Mouse (Mus musculus): ENCODE data around the gene Lsamp. TPM values are rescaled to one million over a fixed set of nuclear protein-coding genes. Genes with fewer than 3 reads are reported as not detected.
"Not testable (repeated sequence)": the region's sequence is repeated elsewhere in the genome, so short reads cannot be mapped to it uniquely, and the experiment has no call there.

Lsamp gene
- total RNA-seq, 2 experiments from 2014 or later = not detected

DNA sequence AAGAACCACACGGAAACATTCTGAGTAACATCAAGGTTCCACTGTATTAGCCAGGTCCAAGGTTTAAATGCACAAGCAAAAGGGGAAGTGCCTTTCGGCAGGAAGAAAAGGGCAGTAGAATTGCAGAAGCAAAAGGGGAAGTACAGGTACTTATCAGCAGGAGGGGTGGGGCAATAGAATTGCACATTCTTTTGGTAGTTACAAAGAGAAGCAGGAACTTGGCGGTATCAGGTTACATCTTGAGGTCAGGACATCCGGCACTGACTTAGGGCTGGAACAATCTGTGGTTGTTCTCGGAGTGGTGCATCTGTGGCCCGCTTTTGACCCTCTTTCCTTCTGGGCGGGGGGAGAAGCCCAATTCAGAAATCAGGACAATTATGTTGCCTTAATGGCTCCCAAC lies 636.9 kb downstream of the Lsamp start:
- not testable (repeated sequence) for ATAC-seq (replicated peaks; ENCODE audit: low FRiP score, low TSS enrichment, poor library complexity, severe bottlenecking)

DNA sequence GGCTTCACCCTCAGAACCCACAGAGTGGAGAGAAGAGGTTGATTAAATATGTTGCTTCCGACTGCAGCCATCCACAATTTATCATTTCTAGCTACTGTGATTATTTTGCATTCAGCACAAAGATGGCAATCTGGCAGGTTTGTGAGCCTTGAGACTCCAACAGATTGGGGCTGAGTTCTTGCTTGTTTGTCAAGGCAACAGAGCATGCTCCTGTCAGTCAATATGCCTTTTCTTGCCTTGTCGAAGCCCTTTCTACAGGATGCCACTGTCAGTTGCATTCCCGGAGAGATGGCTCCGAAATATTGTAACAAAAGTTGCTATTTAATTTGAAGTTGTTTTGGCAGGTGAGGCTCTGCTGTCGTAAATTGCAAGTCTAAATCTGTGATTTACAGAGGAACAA lies 643.0 kb downstream of the Lsamp start:
- no peak for ATAC-seq (replicated peaks; ENCODE audit: low FRiP score, low TSS enrichment, poor library complexity, severe bottlenecking)

DNA sequence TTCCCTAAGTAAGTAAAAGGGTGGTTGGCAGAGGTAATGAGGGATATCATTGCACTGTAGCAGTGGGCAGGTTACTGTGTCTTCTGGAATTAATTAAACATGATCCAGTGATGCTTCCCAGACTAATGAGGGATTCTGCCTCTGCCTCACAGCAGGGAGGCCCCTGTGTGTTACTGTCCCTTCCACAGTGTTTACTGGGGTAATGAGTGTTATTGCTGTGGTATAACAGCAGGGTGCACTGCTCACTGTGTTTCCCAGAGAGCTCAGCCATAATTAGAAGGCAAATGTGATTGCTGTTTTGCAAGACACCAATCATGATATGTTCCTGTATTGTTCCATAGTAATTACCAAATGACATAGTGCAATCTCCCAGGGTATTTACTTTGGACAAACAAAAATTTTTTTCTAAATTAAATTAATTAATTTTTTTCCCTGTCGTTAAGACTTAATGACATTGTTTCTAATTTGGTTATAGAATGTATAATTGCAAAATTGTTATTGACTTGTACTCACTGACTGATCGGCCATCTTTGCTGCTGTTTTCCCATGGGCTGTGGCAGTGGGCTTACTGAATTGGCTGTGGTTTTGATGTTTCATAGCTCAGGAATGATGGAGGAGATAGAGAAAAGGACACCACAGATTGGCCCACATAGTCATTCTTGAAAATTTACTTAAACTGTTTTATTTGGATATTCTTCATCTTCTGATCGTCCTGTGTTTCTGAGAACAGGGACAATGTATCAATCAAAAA lies 655.6 kb downstream of the Lsamp start:
- no peak for ATAC-seq (replicated peaks; ENCODE audit: low FRiP score, low TSS enrichment, poor library complexity, severe bottlenecking)

DNA sequence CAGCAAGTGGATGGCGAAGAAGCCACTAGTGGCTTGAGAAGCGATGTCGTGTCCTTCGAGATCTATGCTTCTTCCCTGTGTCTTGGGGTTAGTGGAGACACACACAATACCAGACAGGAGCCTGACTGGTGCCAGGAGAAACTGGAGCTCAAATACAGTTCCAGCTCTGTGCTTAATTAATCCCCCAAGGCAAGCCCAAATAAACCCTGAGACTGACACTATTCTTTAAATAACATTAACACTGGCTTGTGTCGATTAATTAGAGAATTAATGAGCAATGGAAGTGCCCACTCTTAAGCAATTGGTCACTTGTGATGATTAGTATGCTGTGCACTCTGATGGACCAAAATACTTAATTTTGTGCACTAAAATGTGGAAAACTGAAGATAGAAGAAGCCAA lies 668.6 kb downstream of the Lsamp start:
- no peak for ATAC-seq (replicated peaks; ENCODE audit: low FRiP score, low TSS enrichment, poor library complexity, severe bottlenecking)

DNA sequence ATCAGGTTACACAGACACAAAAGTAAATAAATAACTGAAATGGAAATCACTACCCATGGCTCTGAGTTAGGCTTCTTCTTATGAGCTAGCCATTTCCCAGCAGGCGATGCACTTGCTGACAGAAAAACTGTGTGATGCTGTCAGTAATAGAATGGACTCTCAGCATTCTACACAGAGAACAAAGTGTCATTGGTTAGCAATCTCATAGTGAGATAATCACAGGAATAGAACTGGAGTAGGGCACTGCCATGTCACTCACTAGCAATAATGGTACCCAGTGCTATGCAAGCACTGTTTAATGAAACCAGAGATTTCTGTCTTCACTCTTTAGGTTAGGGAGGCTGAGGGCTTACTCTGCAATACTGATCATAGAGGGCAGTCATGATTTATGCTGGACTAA lies 669.3 kb downstream of the Lsamp start:
- ATAC-seq (replicated peaks; ENCODE audit: low FRiP score, low TSS enrichment, poor library complexity, severe bottlenecking) = no peak

DNA sequence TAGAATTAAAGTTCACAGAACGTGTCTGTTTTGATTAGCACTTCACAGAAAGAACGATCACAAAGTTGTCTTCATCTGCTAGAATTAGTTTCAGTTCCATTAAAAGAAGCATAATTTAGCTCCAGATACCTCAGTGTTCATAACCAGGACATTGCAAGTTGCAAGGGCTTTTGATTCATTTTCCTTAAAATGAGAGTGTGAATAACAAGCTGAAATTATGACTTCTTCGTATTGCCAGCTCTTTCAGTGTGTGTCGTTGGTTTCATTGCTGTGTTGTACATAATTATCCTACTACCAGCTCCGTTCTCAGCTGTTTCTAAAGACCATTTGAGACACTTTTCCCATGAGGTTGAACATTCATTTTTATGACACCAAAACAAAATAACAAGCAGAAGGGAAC lies 672.2 kb downstream of the Lsamp start:
- no peak for ATAC-seq (replicated peaks; ENCODE audit: low FRiP score, low TSS enrichment, poor library complexity, severe bottlenecking)

DNA sequence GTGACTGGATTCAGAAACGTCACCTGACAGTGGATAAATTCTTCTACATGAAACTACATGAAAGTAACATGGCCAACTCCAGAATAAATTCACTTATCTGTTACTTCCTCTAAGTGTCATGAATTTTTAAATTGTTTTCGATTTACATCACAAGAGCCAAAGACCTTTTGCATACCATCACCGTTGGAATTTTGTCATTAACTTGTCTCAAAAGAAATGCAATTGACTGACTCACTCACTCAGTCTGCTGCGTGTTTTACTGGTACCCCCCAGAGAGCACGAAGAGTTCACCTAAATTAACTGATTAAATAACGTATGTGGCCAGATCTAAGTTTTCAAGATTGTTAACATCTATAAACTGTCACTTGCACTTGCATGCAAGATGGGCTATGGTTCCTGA lies 672.7 kb downstream of the Lsamp start:
- no peak for ATAC-seq (replicated peaks; ENCODE audit: low FRiP score, low TSS enrichment, poor library complexity, severe bottlenecking)

DNA sequence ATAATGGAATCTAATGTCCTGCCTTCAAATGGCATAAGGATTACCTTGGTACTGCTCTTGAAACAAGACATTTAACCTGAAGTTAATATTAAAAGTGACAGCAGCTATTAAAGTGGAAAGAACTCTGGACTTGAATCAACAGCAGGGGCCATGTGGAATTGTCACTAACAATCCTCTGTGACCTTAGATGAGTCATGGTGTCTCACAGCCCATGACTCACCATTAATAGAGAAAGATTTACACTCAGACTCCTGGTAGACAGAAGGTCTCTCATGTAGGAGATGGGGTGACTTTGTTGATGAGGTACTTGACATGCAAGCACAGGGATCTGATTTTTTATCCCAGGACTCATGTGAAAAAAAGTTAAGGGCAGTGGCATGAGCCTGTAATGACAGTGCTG lies 701.4 kb downstream of the Lsamp start:
- ATAC-seq (replicated peaks; ENCODE audit: low FRiP score, low TSS enrichment, poor library complexity, severe bottlenecking) = no peak

DNA sequence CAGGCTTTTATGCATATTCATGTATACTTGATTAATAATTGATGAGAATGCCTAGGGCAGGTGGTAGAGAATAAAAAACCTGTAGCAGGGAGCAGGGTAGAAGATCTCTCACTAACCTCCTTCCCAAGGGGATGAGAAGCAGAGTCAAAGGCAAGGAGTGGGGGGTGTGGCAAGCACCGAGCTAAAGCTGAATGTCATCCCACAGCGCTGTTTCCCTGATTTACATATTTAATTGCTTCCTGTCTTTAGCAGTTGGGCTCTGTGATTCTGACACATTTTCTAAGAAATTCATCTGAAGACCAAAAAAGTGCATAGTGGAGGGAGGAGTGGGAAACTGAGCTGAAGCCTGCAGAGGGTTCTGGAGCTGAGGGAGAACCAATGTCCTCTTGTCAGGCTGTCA lies 708.1 kb downstream of the Lsamp start:
- ATAC-seq (replicated peaks; ENCODE audit: low FRiP score, low TSS enrichment, poor library complexity, severe bottlenecking) = no peak

DNA sequence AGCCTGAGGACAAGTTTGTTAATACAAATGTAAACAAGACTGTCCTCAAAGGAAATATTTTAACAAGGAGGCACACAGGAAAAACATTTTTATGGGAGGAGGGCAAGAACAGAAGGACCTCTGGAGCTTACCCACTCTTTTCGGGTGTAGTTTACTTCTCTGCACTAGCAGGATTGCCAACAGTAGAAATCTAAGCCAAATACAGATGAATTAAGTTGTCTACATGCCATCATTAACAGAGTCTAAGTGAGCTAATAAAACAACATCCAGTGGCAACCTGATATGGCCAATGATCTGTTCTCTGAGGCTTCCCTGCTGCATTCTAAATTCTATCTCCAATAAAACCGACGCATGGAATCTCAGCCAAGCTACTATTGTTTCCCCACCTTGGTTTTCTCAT lies 713.1 kb downstream of the Lsamp start:
- no peak for ATAC-seq (replicated peaks; ENCODE audit: low FRiP score, low TSS enrichment, poor library complexity, severe bottlenecking)

DNA sequence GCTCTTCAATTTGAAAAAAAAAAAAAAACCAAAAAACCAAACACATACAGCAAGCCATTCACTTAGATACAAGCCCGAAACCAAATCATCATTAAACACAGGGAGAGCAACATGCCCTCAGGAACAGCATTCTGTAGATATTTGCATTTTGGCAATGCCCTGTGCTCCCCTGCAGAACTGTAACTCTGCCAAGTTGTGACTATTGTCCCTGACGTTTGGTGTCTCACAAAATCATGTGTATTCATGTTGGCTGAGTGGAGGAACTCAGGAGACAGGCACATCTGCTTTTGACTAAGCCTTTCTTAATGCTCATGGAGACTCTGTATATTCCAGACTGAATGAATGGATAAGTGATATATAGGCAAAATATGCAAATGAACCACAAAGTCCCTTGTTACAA lies 724.4 kb downstream of the Lsamp start:
- ATAC-seq (replicated peaks; ENCODE audit: low FRiP score, low TSS enrichment, poor library complexity, severe bottlenecking) = no peak

DNA sequence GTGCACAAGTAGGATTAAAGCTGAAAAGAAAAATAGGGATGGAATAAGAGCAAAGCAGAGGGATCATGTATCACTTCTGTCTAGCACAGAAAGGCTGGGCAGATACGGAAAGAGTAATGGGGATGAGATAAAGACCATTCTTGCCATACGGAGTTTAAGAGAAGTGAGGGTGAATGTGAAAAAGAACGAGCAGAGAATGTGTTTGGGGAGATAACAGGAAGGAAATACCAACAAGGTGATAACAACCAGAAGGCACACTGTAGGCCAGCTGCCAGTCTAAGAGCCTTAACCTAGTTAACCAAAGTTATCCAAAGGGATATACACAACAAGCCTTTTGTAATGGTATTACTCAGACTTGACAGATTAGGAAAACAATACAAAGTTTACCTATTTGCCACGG lies 725.4 kb downstream of the Lsamp start:
- no peak for ATAC-seq (replicated peaks; ENCODE audit: low FRiP score, low TSS enrichment, poor library complexity, severe bottlenecking)

DNA sequence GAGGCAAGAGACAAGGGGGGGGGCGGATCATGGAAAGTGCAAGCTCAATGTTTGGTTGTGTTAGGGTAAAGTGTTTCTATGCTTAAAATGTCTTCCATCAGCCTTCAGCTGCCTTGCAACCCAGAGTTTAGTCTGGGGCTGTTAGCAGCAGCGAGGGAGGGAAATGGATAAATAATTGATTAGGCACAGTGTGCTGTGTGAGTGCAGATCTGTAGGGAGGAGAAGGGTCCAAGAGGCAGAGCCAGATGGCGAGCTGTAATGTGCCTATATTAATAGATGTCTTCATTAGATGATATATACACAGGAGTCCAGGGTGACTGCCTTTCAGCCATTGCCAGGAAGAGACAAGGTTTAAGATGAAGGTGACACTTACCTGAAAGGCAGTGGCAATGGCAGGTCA lies 725.9 kb downstream of the Lsamp start:
- no peak for ATAC-seq (replicated peaks; ENCODE audit: low FRiP score, low TSS enrichment, poor library complexity, severe bottlenecking)

DNA sequence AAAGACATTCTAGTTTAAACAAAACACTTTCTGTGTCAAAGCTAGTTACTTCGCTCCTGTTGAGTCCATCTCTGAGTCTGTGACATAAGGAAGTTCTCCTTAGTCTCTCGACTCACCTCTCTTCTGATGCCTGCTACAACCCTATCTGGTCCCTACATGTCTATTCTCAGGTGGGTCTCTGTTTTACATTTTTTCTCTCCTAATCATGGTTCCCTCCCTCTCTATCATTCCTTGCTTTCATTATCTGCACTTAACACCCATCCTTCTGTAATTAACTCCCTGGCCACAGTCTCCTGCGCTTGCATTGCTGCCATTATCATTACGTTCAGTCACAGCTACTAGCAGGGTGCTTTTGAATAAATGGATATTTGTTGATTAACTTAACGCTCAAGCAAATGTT lies 726.3 kb downstream of the Lsamp start:
- ATAC-seq (replicated peaks; ENCODE audit: low FRiP score, low TSS enrichment, poor library complexity, severe bottlenecking) = no peak

DNA sequence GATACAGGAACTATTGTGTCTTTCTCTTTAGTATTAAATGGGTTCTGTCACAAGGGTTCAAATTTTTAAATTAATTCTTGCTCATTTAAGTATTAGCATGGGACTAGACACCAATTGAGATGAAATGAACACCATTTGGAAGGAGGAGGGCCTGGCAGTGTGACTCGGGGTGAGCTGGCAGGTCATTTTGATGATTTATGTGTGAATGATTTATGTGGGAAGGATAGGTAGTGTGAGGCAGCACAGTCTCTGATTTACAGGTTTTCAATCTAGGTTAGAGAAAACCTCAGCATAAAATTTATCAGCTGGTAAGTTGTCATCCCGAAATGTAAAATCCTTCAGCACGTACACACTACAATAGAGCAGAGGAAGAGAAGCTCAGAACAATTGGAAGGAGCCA lies 729.6 kb downstream of the Lsamp start:
- no peak for ATAC-seq (replicated peaks; ENCODE audit: low FRiP score, low TSS enrichment, poor library complexity, severe bottlenecking)

DNA sequence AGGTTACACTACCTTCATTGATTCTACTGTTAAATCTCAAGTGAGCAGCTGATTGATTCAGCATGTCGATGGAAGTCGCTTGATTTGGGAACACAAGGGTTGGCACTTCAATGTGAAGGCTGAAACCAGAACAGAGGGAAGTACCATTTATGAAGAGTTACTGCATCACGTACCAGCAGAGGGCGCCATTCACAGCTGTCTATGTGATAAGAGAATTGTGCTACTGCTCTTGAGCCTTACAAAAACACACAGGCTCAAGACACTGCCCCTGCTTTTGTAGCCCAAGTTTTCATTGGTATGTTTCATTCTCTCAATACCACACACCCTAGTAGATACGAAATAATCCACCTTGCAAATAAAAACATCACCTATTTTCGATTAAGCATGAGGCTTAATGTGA lies 754.9 kb downstream of the Lsamp start:
- no peak for ATAC-seq (replicated peaks; ENCODE audit: low FRiP score, low TSS enrichment, poor library complexity, severe bottlenecking)

DNA sequence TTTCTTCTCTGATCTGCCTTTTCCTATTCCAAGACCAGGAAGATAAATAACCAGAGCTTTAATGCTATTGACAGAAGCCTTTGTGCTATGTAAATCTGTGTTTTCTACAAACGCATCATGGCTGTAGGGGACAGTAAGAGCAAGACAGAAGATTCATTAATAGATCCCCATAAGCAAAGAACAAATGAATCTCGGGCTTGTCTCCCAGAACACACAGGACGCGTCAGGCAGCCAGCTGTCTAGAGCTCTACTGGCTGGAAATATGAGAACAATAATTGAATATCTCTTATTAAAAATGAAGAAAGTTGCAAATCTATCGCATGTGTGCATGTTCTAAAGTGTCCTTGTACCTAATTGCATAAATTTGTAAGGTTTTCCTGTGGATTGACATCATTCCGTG lies 755.6 kb downstream of the Lsamp start:
- no peak for ATAC-seq (replicated peaks; ENCODE audit: low FRiP score, low TSS enrichment, poor library complexity, severe bottlenecking)

DNA sequence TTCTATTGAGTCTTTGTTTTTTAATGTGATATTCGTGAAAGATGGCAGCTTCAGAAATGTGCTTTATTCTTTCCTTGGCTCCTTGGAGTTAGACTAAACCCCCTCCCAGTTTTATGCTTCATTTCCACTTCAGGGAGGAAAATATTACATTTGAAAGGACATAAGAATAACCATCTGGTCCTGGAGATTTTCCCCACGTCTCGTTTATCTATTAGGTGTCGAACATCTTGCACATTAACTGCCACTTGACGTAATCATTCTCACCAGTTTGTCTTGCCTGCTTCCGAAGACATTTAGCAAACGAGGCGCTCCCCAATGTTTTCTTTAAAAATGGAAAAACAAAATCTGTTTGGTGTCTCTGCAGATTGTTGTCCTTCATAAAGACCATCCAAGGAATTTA lies 756.1 kb downstream of the Lsamp start:
- ATAC-seq (replicated peaks; ENCODE audit: low FRiP score, low TSS enrichment, poor library complexity, severe bottlenecking) = no peak

DNA sequence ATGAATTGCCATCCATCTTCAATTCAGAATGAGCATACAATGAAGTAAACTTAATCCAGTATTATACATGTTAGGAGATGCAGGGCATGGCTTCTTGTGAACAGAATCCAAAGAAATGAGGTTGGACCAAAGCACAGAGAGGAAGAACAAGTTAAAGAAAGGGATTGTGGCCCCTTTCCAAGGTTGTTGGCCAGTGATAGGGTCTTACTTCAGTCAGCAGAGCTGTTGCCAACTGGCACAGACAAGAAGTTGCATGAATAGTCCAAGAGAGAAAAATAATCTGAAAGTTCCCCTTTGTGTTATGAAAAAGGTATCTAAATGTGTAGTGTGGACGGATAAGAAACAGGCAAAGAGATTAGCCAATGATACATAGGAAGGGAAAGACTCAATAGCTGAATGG lies 843.0 kb downstream of the Lsamp start:
- ATAC-seq (replicated peaks; ENCODE audit: low FRiP score, low TSS enrichment, poor library complexity, severe bottlenecking) = no peak

DNA sequence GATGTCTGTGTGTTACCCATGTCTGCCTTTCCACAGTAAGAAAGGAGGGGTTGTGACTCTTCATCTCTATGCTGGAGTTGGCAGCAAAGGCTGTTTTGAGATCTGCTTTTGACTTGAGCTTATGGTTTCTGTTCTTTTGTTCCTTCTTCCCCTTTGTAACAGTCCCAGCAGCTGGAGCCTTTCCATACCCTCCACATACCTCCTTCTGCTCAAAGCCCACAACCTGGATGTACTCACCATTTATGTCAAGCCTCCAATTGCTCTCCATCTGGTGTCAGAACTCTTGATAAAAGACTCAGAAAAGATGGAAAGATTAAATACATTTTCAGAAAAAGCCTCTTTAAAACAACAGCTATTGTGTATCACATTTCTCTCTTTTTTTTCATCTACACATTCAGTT lies 847.4 kb downstream of the Lsamp start:
- ATAC-seq (replicated peaks; ENCODE audit: low FRiP score, low TSS enrichment, poor library complexity, severe bottlenecking) = no peak

DNA sequence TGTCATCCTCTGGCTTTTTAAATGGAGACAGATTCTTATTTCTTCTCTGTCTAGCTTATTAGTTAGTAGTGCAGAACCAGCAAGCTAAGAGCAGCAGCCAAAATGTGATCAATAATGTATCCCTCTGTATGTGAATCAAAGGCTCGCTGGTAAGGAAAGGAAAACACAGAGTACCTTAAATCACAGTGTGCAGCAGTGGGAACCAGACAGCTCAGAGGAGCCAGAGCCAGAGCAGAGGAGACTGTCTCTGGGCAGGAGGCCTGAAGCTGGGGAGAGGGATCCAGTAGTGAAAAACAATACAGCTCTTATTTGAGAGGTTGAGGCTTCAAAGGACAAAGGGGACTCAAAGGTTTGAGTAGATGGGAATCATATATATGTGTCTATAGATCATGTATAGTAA lies 857.6 kb downstream of the Lsamp start:
- ATAC-seq (replicated peaks; ENCODE audit: low FRiP score, low TSS enrichment, poor library complexity, severe bottlenecking) = no peak

DNA sequence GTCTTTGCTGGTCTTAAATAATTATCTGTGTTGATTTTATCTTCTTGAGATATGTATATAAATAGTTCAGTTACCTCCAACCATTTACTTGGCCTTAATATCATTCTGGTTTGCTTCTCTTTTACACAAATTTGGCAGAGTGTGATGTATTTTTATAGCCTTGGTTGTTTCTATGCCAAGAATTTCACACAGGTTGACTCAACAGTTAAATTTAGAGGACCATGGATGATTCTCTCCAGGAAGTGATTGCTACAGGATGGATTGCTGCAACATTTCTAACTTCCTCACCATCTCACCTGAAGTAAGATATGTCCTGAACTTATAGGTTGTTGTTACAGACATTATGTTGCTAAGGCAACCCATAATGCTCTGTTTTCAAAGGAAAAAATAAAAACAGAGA lies 882.6 kb downstream of the Lsamp start:
- no peak for ATAC-seq (replicated peaks; ENCODE audit: low FRiP score, low TSS enrichment, poor library complexity, severe bottlenecking)
